Mouse (Mus musculus) layer of hippocampus, adult 2 months (tissue): ENCODE results near the gene Oosp1. TPM values are rescaled to one million over a fixed set of nuclear protein-coding genes. Genes with fewer than 3 reads are reported as not detected.

Experiments
- DNase-seq, 2 experiments: peaks; one replicate each; pipeline ENCODE4 v3.0.0; 2022; ENCODE audit warnings: low spot score in 2 of 2
- H3K27ac ChIP-seq: fragments of 200-600 bp; 2 replicates; pipeline ENCODE4 v1.8.1; 2022
- H3K4me3 ChIP-seq: fragments of 200-600 bp; 2 replicates; pipeline ENCODE4 v1.8.1; 2022; ENCODE audit warnings: mild to moderate bottlenecking
- CTCF ChIP-seq: fragments of 200-600 bp; conservative IDR thresholded peaks from 2 replicates; pipeline ENCODE4 v1.8.1; 2022; ENCODE audit warnings: antibody characterized with exemption, mild to moderate bottlenecking, moderate library complexity
- total RNA-seq, 2 experiments: library from RNA; stranded (reverse); gene quantifications; 2 replicates each; pipeline ENCODE4 v1.2.3; 2021

The Oosp1 gene
- total RNA-seq, 2 experiments from 2014 or later: not detected

DNA sequence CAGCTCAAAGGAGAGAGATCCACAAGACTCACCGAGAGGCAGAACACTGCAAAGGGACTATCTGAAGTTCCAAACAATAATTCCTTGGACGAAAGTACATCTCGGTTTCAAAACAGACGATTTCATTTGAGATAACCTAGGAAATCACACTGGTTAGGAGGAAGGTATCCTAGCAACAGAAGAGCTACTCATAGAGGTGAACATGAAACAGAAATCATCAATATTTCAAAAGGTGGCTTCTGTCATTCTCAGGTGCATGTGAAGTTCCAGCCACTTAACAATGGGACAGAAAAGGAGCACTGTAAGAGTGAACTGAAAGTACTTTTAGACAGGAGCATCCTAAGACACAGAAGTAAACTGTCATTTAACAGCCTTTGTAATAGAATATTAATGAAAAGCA is 41.4 kb downstream of the Oosp1 start:
- no peak overlapping the region for H3K27ac ChIP-seq
- DNase-seq: no peak
- no peak overlapping the region for H3K4me3 ChIP-seq
- no peak for TF ChIP-seq CTCF

DNA sequence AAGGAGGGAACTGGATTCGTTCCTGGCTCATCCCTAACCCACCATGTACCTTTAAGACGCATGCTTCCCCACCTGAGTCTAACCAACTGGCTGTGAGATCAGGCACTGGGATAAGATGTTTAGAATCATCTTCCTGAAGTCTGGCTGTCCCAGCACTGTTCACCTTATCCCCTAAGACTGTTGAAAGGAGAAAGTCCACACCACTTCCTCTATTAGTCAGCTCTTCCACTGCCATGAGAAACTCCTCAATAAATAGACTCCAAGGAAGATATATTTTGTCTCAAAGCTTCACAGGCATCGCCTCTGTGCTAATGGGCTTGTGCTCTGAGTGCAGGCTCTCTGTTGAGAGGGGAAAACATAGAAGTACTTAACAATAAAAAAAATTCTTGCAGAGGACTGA is 44.8 kb downstream of the Oosp1 start:
- Histone ChIP-seq H3K4me3 (no peak overlapping the region), H3K27ac (no peak overlapping the region)
- DNase-seq: no peak
- TF ChIP-seq CTCF: no peak

DNA sequence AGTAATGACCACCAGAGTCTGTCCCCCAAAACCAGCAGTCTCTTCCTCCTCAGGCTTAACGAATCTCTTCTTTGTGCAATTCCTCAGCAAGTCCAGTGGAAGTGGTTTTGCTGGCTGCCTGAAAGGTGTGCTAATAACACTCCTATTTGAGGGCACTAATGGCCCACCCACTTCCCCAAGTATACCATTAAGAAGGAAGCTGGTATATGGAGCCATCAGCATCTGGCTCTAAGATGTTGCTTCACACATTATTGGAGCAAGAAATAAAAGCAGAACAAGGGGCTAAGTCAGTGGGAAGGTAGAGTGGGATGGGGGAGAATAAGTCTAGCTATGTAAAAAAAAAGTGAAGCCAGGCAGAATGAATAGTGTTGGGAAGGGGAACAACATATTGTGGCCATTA is 50.2 kb downstream of the Oosp1 start, which contains the start of gene Ms4a3:
Gene Ms4a3, minus strand, starts transcription at position 120 of the 400 bp plus-strand sequence.
- DNase-seq: no peak
- no peak within 1 kb of the TSS for H3K4me3 ChIP-seq
- H3K27ac ChIP-seq: no peak within 1 kb of the TSS
- TF ChIP-seq CTCF: no peak

GRCm38 (mm10) chr19:11639038-11639437 is 51.9 kb downstream of the Oosp1 start:
- no peak overlapping the region for H3K4me3 ChIP-seq

GRCm38 (mm10) chr19:11635572-11635971 is 55.4 kb downstream of the Oosp1 start:
- TF ChIP-seq CTCF: no peak
- Histone ChIP-seq H3K4me3 (no peak overlapping the region), H3K27ac (no peak overlapping the region)
- no peak for DNase-seq

More at GRCm38 (mm10) chr19:11639038-11639437, 51.9 kb downstream of the Oosp1 start:
- DNase-seq: no peak
- no peak overlapping the region for H3K27ac ChIP-seq
- TF ChIP-seq CTCF: no peak

GRCm38 (mm10) chr19:11634330-11634729 is 56.6 kb downstream of the Oosp1 start:
- H3K4me3 ChIP-seq: no peak overlapping the region

GRCm38 (mm10) chr19:11633732-11634131 is 57.2 kb downstream of the Oosp1 start:
- no peak for TF ChIP-seq CTCF
- Histone ChIP-seq H3K4me3 (no peak overlapping the region), H3K27ac (no peak overlapping the region)
- DNase-seq: no peak

More at GRCm38 (mm10) chr19:11634330-11634729, 56.6 kb downstream of the Oosp1 start:
- no peak for TF ChIP-seq CTCF
- DNase-seq: no peak
- no peak overlapping the region for H3K27ac ChIP-seq

DNA sequence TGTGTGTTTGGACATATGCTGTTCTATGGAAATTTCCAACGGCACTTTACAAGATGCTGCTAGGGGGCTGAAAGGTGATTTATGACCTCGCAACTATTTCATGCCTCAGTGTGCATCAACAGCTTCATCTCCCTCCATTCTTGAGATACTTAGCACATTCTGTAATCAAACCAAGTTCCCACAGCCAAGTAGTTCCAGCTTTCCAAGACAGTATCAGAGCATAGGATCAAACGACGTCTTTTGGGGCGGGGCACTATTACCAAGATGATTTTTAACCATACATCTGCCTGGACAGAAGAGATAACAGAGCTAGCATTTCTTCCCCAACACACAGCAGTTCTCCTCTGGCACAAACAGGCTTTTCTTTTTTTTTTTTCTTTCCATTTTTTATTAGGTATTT is 65.7 kb downstream of the Oosp1 start:
- TF ChIP-seq CTCF: no peak
- H3K4me3 ChIP-seq: no peak overlapping the region
- no peak overlapping the region for H3K27ac ChIP-seq
- DNase-seq: no peak

- no peak overlapping the region for H3K4me3 ChIP-seq
- no peak for TF ChIP-seq CTCF
- no peak overlapping the region for H3K27ac ChIP-seq
- no peak for DNase-seq
These were observed 66.2 kb downstream of the Oosp1 start for GRCm38 (mm10) chr19:11624800-11625199.

- Histone ChIP-seq H3K27ac (no peak within 1 kb of the TSS), H3K4me3 (no peak within 1 kb of the TSS)
- no peak for DNase-seq
- no peak for TF ChIP-seq CTCF
These were observed 67.4 kb downstream of the Oosp1 start, which contains the start of gene Ms4a2 for GRCm38 (mm10) chr19:11623551-11623950. Gene Ms4a2 (minus strand): TSS chr19:11623719.

GRCm38 (mm10) chr19:11617983-11618382 is 73.0 kb downstream of the Oosp1 start:
- no peak for DNase-seq
- no peak for TF ChIP-seq CTCF
- H3K27ac ChIP-seq: no peak overlapping the region
- no peak overlapping the region for H3K4me3 ChIP-seq

Other genes starting within 250 kb of the Oosp1 start
- not detected for gene Ms4a4b, start 247.6 kb downstream of the Oosp1 start, total RNA-seq
- under 1 TPM; 0.84 to 0.86 TPM for gene Ms4a6c, start 221.8 kb downstream of the Oosp1 start, total RNA-seq
- gene Gm8369, start 205.2 kb downstream of the Oosp1 start, total RNA-seq: under 1 TPM; 0.36 to 0.83 TPM
- gene Ms4a6b, start 174.6 kb downstream of the Oosp1 start, total RNA-seq: 1 to 10 TPM; 1.2 to 1.4 TPM
- not detected for gene Ms4a4d, start 154.3 kb downstream of the Oosp1 start, total RNA-seq
- 1 to 10 TPM; 1.4 to 1.5 TPM for gene Ms4a6d, start 86.3 kb downstream of the Oosp1 start, total RNA-seq
- gene Ms4a2, start 67.4 kb downstream of the Oosp1 start, total RNA-seq: under 1 TPM in 1 of 2 experiments, not detected in 1; 0.38 TPM
- not detected for gene Ms4a3, start 50.3 kb downstream of the Oosp1 start, total RNA-seq
- gene Oosp2, start 30.6 kb downstream of the Oosp1 start, total RNA-seq: not detected
- not detected for gene Oosp3, start 5.9 kb upstream of the Oosp1 start, total RNA-seq
- gene Gif, start 56.4 kb upstream of the Oosp1 start, total RNA-seq: not detected
- gene Mrpl16, start 79.2 kb upstream of the Oosp1 start, total RNA-seq: 10 to 100 TPM; 31.2 to 34.6 TPM
- 10 to 100 TPM; 30.6 to 39.3 TPM for gene Stx3, start 128.3 kb upstream of the Oosp1 start, total RNA-seq
- not detected for gene Olfr1417, start 148.1 kb upstream of the Oosp1 start, total RNA-seq
- not detected for gene Olfr1418, start 169.9 kb upstream of the Oosp1 start, total RNA-seq
- gene Olfr1419, start 184.0 kb upstream of the Oosp1 start, total RNA-seq: not detected
- gene Olfr1420, start 195.4 kb upstream of the Oosp1 start, total RNA-seq: not detected
- gene Patl1, start 221.2 kb upstream of the Oosp1 start, total RNA-seq: 10 to 100 TPM; 19.7 to 21.1 TPM